Mouse (Mus musculus) intestine, embryonic 14.5 days (tissue): ENCODE data around the gene Slc7a11. TPM values are rescaled to one million over a fixed set of nuclear protein-coding genes. Genes with fewer than 3 reads are reported as not detected.
A peak's percentile ranks its signal among the peaks of the same experiment; 100 is the strongest.
"Not testable (repeated sequence)": the region's sequence is repeated elsewhere in the genome, so short reads cannot be mapped to it uniquely, and the experiment has no call there.

Experiments
- ATAC-seq: fragments of 200-750 bp; cut with Nextera tagmentation; replicated peaks from 2 replicates; pipeline ENCODE4 v1.8.0; 2017; ENCODE audit warnings: low read depth, moderate number of reproducible peaks, moderate TSS enrichment, moderate library complexity; ENCODE audit not compliant: low FRiP score, low TSS enrichment
- DNase-seq: peaks from one replicate; pipeline ENCODE4 v3.0.0-alpha.2; 2018; ENCODE audit warnings: low spot score
- H3K27ac ChIP-seq: fragments of 300-500 bp; sonication (generic); 2 replicates; pipeline ENCODE4 v1.5.1; 2014; ENCODE audit warnings: low read depth, mild to moderate bottlenecking, control low read depth
- H3K27me3 ChIP-seq: fragments of 300-500 bp; sonication (generic); replicated peaks from 2 replicates; pipeline ENCODE4 v1.6.1; 2014; ENCODE audit warnings: low read length, control low read depth; ENCODE audit not compliant: control insufficient read depth, insufficient read depth
- H3K36me3 ChIP-seq: fragments of 300-500 bp; sonication (generic); 2 replicates; pipeline ENCODE4 v1.6.1; 2014; ENCODE audit warnings: low read length, control low read depth; ENCODE audit not compliant: control insufficient read depth, insufficient read depth
- H3K4me1 ChIP-seq: fragments of 300-500 bp; sonication (generic); replicated peaks from 2 replicates; pipeline ENCODE4 v1.6.1; 2014; ENCODE audit warnings: low read length, control low read depth, mixed read lengths; ENCODE audit not compliant: control insufficient read depth, insufficient read depth
- H3K4me2 ChIP-seq: fragments of 300-500 bp; sonication (generic); 2 replicates; pipeline ENCODE4 v1.6.1; 2014; ENCODE audit warnings: low read length
- H3K4me3 ChIP-seq: fragments of 300-500 bp; sonication (generic); 2 replicates; pipeline ENCODE4 v1.5.1; 2014; ENCODE audit warnings: low read depth, low read length, control low read depth, mixed read lengths
- H3K9ac ChIP-seq: fragments of 300-500 bp; sonication (generic); 2 replicates; pipeline ENCODE4 v1.6.1; 2014; ENCODE audit warnings: mild to moderate bottlenecking, low read length
- H3K9me3 ChIP-seq: fragments of 300-500 bp; sonication (generic); 2 replicates; pipeline ENCODE4 v1.6.1; 2016; ENCODE audit warnings: low read length, control low read depth; ENCODE audit not compliant: control insufficient read depth
- WGBS: fragments of 180-500 bp; shearing (Covaris S2); extraction: QIAGEN DNeasy Blood & Tissue Kit; methylation state at CpG from one replicate; pipeline ENCODE4 v1.1.7; 2014; 5-methylcytosine and 5-hydroxymethylcytosine counted together
- polyA plus RNA-seq: library from polyadenylated mRNA; unstranded; fragments of >200 nt; fragmentation: Nextera tagmentation; extraction: Ambion mirVana; gene quantifications from 2 replicates; pipeline ENCODE4 v1.2.1, GENCODE M21; 2014

The Slc7a11 gene
- polyA plus RNA-seq, 1 experiment from 2014 or later: 0.24 TPM

GRCm38 (mm10) chr3:50442341-50443292 is 797 bp downstream of the Slc7a11 start:
- no peaks in the 10 kb centered on the region for H3K36me3 ChIP-seq

GRCm38 (mm10) chr3:50441330-50441729 is 2.1 kb downstream of the Slc7a11 start:
- H3K36me3 ChIP-seq: no peaks in the 10 kb centered on the region
- H3K4me2 ChIP-seq: no peak overlapping the region
- no peak for DNase-seq
- no peak overlapping the region for H3K9ac ChIP-seq
- H3K27me3 ChIP-seq: no peaks in the 10 kb centered on the region
- WGBS: 79% methylated on average over 3 of the region's 3 CpGs
- no peak overlapping the region for H3K27ac ChIP-seq
- ATAC-seq: no peak
- H3K4me3 ChIP-seq: no peak overlapping the region
- no peaks in the 10 kb centered on the region for H3K9me3 ChIP-seq
- H3K4me1 ChIP-seq: no peaks in the 10 kb centered on the region

More at GRCm38 (mm10) chr3:50442341-50443292, 797 bp downstream of the Slc7a11 start:
- Histone ChIP-seq H3K4me1 (no peaks in the 10 kb centered on the region), H3K27ac (no peak overlapping the region), H3K9me3 (no peaks in the 10 kb centered on the region), H3K9ac (peak overlapping the region; percentile 29; the same call in 1 of the 2 replicates), H3K4me3 (no peak overlapping the region), H3K4me2 (peak overlapping the region; percentile 79), H3K27me3 (no peaks in the 10 kb centered on the region)
- ATAC-seq (no peak), DNase-seq (no peak)
- WGBS: 80% methylated on average over 19 of the region's 19 CpGs

- Histone ChIP-seq H3K4me2 (no peak overlapping the region), H3K36me3 (no peaks in the 10 kb centered on the region), H3K9me3 (no peaks in the 10 kb centered on the region), H3K27me3 (no peaks in the 10 kb centered on the region), H3K27ac (no peak overlapping the region), H3K4me3 (no peak overlapping the region), H3K9ac (no peak overlapping the region), H3K4me1 (no peaks in the 10 kb centered on the region)
- ATAC-seq: no peak
- no peak for DNase-seq
- 73% methylated on average over 2 of the region's 2 CpGs for WGBS
Measured at GRCm38 (mm10) chr3:50440409-50440808, 3.0 kb downstream of the Slc7a11 start.

- Histone ChIP-seq H3K27ac (no peak overlapping the region), H3K36me3 (no peaks in the 10 kb centered on the region), H3K27me3 (no peaks in the 10 kb centered on the region), H3K4me3 (no peak overlapping the region), H3K4me1 (no peaks in the 10 kb centered on the region), H3K9ac (no peak overlapping the region), H3K9me3 (no peaks in the 10 kb centered on the region), H3K4me2 (no peak overlapping the region)
- 82% methylated on average over 5 of the region's 5 CpGs for WGBS
- no peak for ATAC-seq
- DNase-seq: no peak
Measured at GRCm38 (mm10) chr3:50439429-50439828, 4.0 kb downstream of the Slc7a11 start.

DNA sequence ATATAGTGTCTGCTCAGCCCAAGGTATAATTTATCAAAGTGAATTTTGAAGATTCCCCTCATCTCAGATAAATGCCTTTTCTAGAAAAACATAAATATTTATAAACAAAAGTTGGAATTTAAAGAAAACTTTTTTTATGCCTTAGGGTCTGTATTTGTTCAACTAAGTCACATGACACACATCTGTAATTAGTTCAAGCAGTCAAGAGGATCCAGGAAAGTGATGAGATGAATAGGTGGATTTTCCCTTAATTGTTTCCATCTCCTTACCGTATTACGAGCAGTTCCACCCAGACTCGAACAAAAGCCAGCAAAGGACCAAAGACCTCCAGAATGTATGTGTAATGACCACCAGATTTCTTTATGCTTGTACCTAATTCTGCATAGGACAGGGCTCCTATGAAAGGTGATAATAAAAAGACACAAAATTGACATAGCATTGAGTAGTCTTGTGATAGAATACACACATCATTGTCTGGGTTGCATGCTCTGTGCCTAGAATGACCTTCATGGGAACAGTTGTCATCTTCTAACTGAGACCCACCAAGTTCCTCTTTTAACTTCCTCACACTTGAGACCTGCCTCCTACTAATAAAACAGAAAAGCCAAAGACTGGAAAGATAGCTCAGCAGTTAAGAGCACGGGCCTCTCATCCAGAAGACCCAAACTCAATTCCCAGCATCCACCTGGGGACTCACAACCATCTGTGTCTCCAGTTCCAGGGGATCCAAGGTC is 4.7 kb downstream of the Slc7a11 start:
- ATAC-seq: no peak

GRCm38 (mm10) chr3:50438081-50438480 is 5.3 kb downstream of the Slc7a11 start:
- not testable (repeated sequence) for DNase-seq, ATAC-seq, H3K4me2 ChIP-seq, H3K27me3 ChIP-seq, H3K4me3 ChIP-seq, H3K27ac ChIP-seq, H3K9me3 ChIP-seq, H3K36me3 ChIP-seq, H3K4me1 ChIP-seq, H3K9ac ChIP-seq
- 75% methylated on average over 2 of the region's 2 CpGs for WGBS

More for the DNA sequence above, 4.7 kb downstream of the Slc7a11 start:
- H3K9me3 ChIP-seq: no peaks in the 10 kb centered on the region
- H3K36me3 ChIP-seq: no peaks in the 10 kb centered on the region
- no peak overlapping the region for H3K27ac ChIP-seq
- no peak overlapping the region for H3K4me2 ChIP-seq
- no peak overlapping the region for H3K4me3 ChIP-seq
- H3K27me3 ChIP-seq: no peaks in the 10 kb centered on the region
- WGBS: 68% methylated on average over 4 of the region's 4 CpGs
- H3K4me1 ChIP-seq: no peaks in the 10 kb centered on the region
- DNase-seq: no peak
- no peak overlapping the region for H3K9ac ChIP-seq

- H3K27me3 ChIP-seq, H3K4me3 ChIP-seq, H3K4me2 ChIP-seq, ATAC-seq, DNase-seq, H3K9ac ChIP-seq, H3K27ac ChIP-seq, H3K36me3 ChIP-seq, H3K4me1 ChIP-seq, H3K9me3 ChIP-seq: not testable (repeated sequence)
- 80% methylated on average over 2 of the region's 2 CpGs for WGBS
Measured at GRCm38 (mm10) chr3:50436409-50436808, 7.0 kb downstream of the Slc7a11 start.

DNA sequence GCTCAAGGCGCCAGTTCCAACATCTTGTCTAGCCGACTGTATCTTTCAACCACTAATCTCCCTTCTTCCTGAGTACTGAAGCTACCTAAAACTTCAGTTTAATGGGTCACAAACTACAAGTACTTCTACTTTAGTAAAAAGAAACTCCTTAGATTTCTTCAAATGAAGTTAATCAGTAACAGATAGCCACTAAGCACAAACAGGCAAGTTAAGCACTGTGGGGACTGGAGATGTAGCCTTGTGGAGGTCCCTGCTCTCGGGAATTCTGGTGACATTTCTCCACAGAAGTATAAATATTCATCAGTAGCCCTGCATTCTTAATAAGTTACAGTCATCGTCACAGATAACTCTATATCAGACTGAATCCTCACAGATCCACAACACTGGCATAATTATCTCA is 9.6 kb downstream of the Slc7a11 start:
- Histone ChIP-seq H3K4me3 (no peak overlapping the region), H3K4me1 (no peaks in the 10 kb centered on the region), H3K27ac (no peak overlapping the region), H3K27me3 (no peaks in the 10 kb centered on the region), H3K9ac (no peak overlapping the region), H3K9me3 (no peaks in the 10 kb centered on the region), H3K4me2 (no peak overlapping the region), H3K36me3 (no peaks in the 10 kb centered on the region)
- DNase-seq (no peak), ATAC-seq (no peak)
- 76% methylated on average over 4 of the region's 4 CpGs for WGBS
